Mouse (Mus musculus): Measurements from ENCODE around the gene Trim72. TPM values are rescaled to one million over a fixed set of nuclear protein-coding genes. Genes with fewer than 3 reads are reported as not detected.

Gene Trim72
- polyA plus RNA-seq, 1 experiment from 2014 or later = not detected

- Histone ChIP-seq H3K27ac (no peak overlapping the region), H3K27me3 (no peaks in the 10 kb centered on the region), H3K9ac (no peak overlapping the region), H3K36me3 (ENCODE audit: poor library complexity, severe bottlenecking) (peaks cover 30% of the 10 kb centered on the region), H3K9me3 (replicated peaks) (no peaks in the 10 kb centered on the region), H3K4me2 (no peak overlapping the region), H3K4me3 (no peak overlapping the region), H3K4me1 (no peaks in the 10 kb centered on the region)
- WGBS = 43% methylated on average over 5 of the region's 5 CpGs
- no peak for ATAC-seq
Observed at GRCm38 (mm10) chr7:127992488-127993340, 11.0 kb upstream of the Trim72 start.

GRCm38 (mm10) chr7:127993341-127993977 is 10.3 kb upstream of the Trim72 start, which contains the start of gene Pycard:
Pycard (minus strand) TSS chr7:127993867.
- Histone ChIP-seq H3K4me1 (no peaks in the 10 kb centered on the region), H3K36me3 (ENCODE audit: poor library complexity, severe bottlenecking) (peaks cover 23% of the 10 kb centered on the region), H3K4me2 (peak within 1 kb of the TSS; percentile 19), H3K27ac (no peak within 1 kb of the TSS), H3K27me3 (no peaks in the 10 kb centered on the region), H3K4me3 (no peak within 1 kb of the TSS), H3K9ac (no peak within 1 kb of the TSS), H3K9me3 (replicated peaks) (no peaks in the 10 kb centered on the region)
- 23% methylated on average over 18 of the region's 18 CpGs for WGBS
- no peak for ATAC-seq

- no peaks in the 10 kb centered on the region; the same call in 1 of the 2 replicates for H3K9me3 ChIP-seq (replicated peaks)
- ATAC-seq = no peak
- H3K4me1 ChIP-seq = peaks cover 2% of the 10 kb centered on the region; the same call in 1 of the 2 replicates
- H3K27ac ChIP-seq = no peak overlapping the region
- WGBS = 88% methylated on average over 1 of the region's 1 CpGs
- no peaks in the 10 kb centered on the region for H3K36me3 ChIP-seq (ENCODE audit: poor library complexity, severe bottlenecking)
- H3K4me3 ChIP-seq = no peak overlapping the region
- H3K27me3 ChIP-seq = peaks cover 11% of the 10 kb centered on the region
- no peak overlapping the region for H3K9ac ChIP-seq
- no peak overlapping the region for H3K4me2 ChIP-seq
Observed at GRCm38 (mm10) chr7:127999436-127999835, 4.3 kb upstream of the Trim72 start.

GRCm38 (mm10) chr7:128000068-128000950 is 3.4 kb upstream of the Trim72 start:
- Histone ChIP-seq H3K9me3 (replicated peaks) (no peaks in the 10 kb centered on the region; the same call in 1 of the 2 replicates), H3K4me3 (no peak overlapping the region), H3K36me3 (ENCODE audit: poor library complexity, severe bottlenecking) (no peaks in the 10 kb centered on the region), H3K9ac (no peak overlapping the region), H3K27ac (no peak overlapping the region), H3K4me2 (no peak overlapping the region), H3K4me1 (peaks cover 7% of the 10 kb centered on the region; the same call in 1 of the 2 replicates), H3K27me3 (peaks cover 19% of the 10 kb centered on the region)
- 80% methylated on average over 1 of the region's 1 CpGs for WGBS
- no peak for ATAC-seq

GRCm38 (mm10) chr7:128003098-128003497 is 651 bp upstream of the Trim72 start:
- no peaks in the 10 kb centered on the region; the same call in 1 of the 2 replicates for H3K9me3 ChIP-seq (replicated peaks)
- H3K27me3 ChIP-seq = peaks cover 19% of the 10 kb centered on the region
- no peak overlapping the region for H3K4me2 ChIP-seq
- H3K27ac ChIP-seq = no peak overlapping the region
- no peaks in the 10 kb centered on the region for H3K36me3 ChIP-seq (ENCODE audit: poor library complexity, severe bottlenecking)
- H3K9ac ChIP-seq = no peak overlapping the region
- H3K4me1 ChIP-seq = peaks cover 7% of the 10 kb centered on the region; the same call in 1 of the 2 replicates
- WGBS = 86% methylated on average over 6 of the region's 6 CpGs
- H3K4me3 ChIP-seq = no peak overlapping the region
- no peak for ATAC-seq

- Histone ChIP-seq H3K9ac (0 out of 2 replicates have a peak overlapping the region, but pooled peaks have one; percentile 13), H3K27ac (no peak overlapping the region), H3K9me3 (replicated peaks) (no peaks in the 10 kb centered on the region; the same call in 1 of the 2 replicates), H3K4me3 (no peak overlapping the region), H3K27me3 (peaks cover 19% of the 10 kb centered on the region), H3K4me1 (peaks cover 7% of the 10 kb centered on the region; the same call in 1 of the 2 replicates), H3K4me2 (0 out of 2 replicates have a peak overlapping the region, but pooled peaks have one; percentile 28), H3K36me3 (ENCODE audit: poor library complexity, severe bottlenecking) (no peaks in the 10 kb centered on the region)
- ATAC-seq = no peak
- WGBS = 81% methylated on average over 5 of the region's 5 CpGs
Observed at GRCm38 (mm10) chr7:128004150-128004486, 369 bp downstream of the Trim72 start.

- Histone ChIP-seq H3K27ac (no peak overlapping the region), H3K9ac (0 out of 2 replicates have a peak overlapping the region, but pooled peaks have one; percentile 13), H3K27me3 (peaks cover 19% of the 10 kb centered on the region), H3K4me2 (peak overlapping the region; percentile 28), H3K4me1 (peaks cover 7% of the 10 kb centered on the region; the same call in 1 of the 2 replicates), H3K4me3 (no peak overlapping the region), H3K36me3 (ENCODE audit: poor library complexity, severe bottlenecking) (no peaks in the 10 kb centered on the region), H3K9me3 (replicated peaks) (no peaks in the 10 kb centered on the region; the same call in 1 of the 2 replicates)
- ATAC-seq = no peak
- WGBS = 28% methylated on average over 35 of the region's 35 CpGs
Observed at GRCm38 (mm10) chr7:128004487-128005362, 976 bp downstream of the Trim72 start.

GRCm38 (mm10) chr7:128006193-128006592 is 2.4 kb downstream of the Trim72 start:
- WGBS = 79% methylated on average over 7 of the region's 7 CpGs
- Histone ChIP-seq H3K4me3 (no peak overlapping the region), H3K4me1 (peaks cover 7% of the 10 kb centered on the region; the same call in 1 of the 2 replicates), H3K9ac (no peak overlapping the region), H3K9me3 (replicated peaks) (no peaks in the 10 kb centered on the region; the same call in 1 of the 2 replicates), H3K36me3 (ENCODE audit: poor library complexity, severe bottlenecking) (no peaks in the 10 kb centered on the region), H3K27ac (no peak overlapping the region), H3K27me3 (peaks cover 19% of the 10 kb centered on the region), H3K4me2 (no peak overlapping the region)
- ATAC-seq = no peak

- no peak overlapping the region for H3K4me2 ChIP-seq
- ATAC-seq = no peak
- 67% methylated on average over 40 of the region's 40 CpGs for WGBS
Observed at GRCm38 (mm10) chr7:128009715-128010340, 6.1 kb downstream of the Trim72 start.

GRCm38 (mm10) chr7:128012136-128012780 is 8.5 kb downstream of the Trim72 start:
- WGBS = 76% methylated on average over 13 of the region's 13 CpGs
- Histone ChIP-seq H3K4me3 (no peak overlapping the region), H3K9me3 (replicated peaks) (no peaks in the 10 kb centered on the region), H3K9ac (no peak overlapping the region), H3K27ac (no peak overlapping the region), H3K4me2 (no peak overlapping the region), H3K36me3 (ENCODE audit: poor library complexity, severe bottlenecking) (no peaks in the 10 kb centered on the region), H3K27me3 (no peaks in the 10 kb centered on the region), H3K4me1 (no peaks in the 10 kb centered on the region)
- no peak for ATAC-seq

More at GRCm38 (mm10) chr7:128009715-128010340, 6.1 kb downstream of the Trim72 start:
- H3K4me3 ChIP-seq = no peak overlapping the region
- no peaks in the 10 kb centered on the region for H3K9me3 ChIP-seq (replicated peaks)
- H3K36me3 ChIP-seq (ENCODE audit: poor library complexity, severe bottlenecking) = no peaks in the 10 kb centered on the region
- peaks cover under 1% of the 10 kb centered on the region; the same call in 1 of the 2 replicates for H3K4me1 ChIP-seq
- no peak overlapping the region for H3K27ac ChIP-seq
- H3K9ac ChIP-seq = no peak overlapping the region
- peaks cover 4% of the 10 kb centered on the region for H3K27me3 ChIP-seq
